Mouse (Mus musculus): ENCODE measurements around the gene Sycn. TPM values are rescaled to one million over a fixed set of nuclear protein-coding genes. Genes with fewer than 3 reads are reported as not detected.

Sycn gene
- polyA plus RNA-seq, 1 experiment from 2014 or later, result not detected

GRCm38 (mm10) chr7:28545048-28545890 lies 4.6 kb downstream of the Sycn start:
- WGBS, result 20% methylated on average over 14 of the region's 14 CpGs
- Histone ChIP-seq H3K27ac (no peak overlapping the region), H3K4me1 (peaks cover 27% of the 10 kb centered on the region), H3K9me3 (no peaks in the 10 kb centered on the region), H3K4me3 (no peak overlapping the region), H3K36me3 (no peaks in the 10 kb centered on the region), H3K27me3 (ENCODE audit: insufficient read depth, poor library complexity, severe bottlenecking) (peaks cover 67% of the 10 kb centered on the region)
- DNase-seq (ENCODE audit: low spot score), result peak; percentile 82

GRCm38 (mm10) chr7:28545891-28546210 lies 5.2 kb downstream of the Sycn start:
- WGBS, result 48% methylated on average over 7 of the region's 7 CpGs
- Histone ChIP-seq H3K4me1 (peaks cover 27% of the 10 kb centered on the region), H3K4me3 (no peak overlapping the region; the same call in 1 of the 2 replicates), H3K9me3 (no peaks in the 10 kb centered on the region), H3K27ac (no peak overlapping the region), H3K27me3 (ENCODE audit: insufficient read depth, poor library complexity, severe bottlenecking) (peaks cover 67% of the 10 kb centered on the region), H3K36me3 (no peaks in the 10 kb centered on the region)
- no peak for DNase-seq (ENCODE audit: low spot score)

GRCm38 (mm10) chr7:28546649-28547048 lies 6.0 kb downstream of the Sycn start:
- H3K27me3 ChIP-seq (ENCODE audit: insufficient read depth, poor library complexity, severe bottlenecking), result peaks cover 67% of the 10 kb centered on the region
- 1% methylated on average over 22 of the region's 22 CpGs for WGBS
- H3K27ac ChIP-seq, result 0 out of 2 replicates have a peak overlapping the region, but pooled peaks have one; percentile 16
- no peaks in the 10 kb centered on the region for H3K9me3 ChIP-seq
- H3K4me1 ChIP-seq, result peaks cover 27% of the 10 kb centered on the region
- no peaks in the 10 kb centered on the region for H3K36me3 ChIP-seq
- no peak for DNase-seq (ENCODE audit: low spot score)
- H3K4me3 ChIP-seq, result peak overlapping the region; percentile 53

- H3K36me3 ChIP-seq, result no peaks in the 10 kb centered on the region
- DNase-seq (ENCODE audit: low spot score), result no peak
- H3K9me3 ChIP-seq, result no peaks in the 10 kb centered on the region
- peaks cover 27% of the 10 kb centered on the region for H3K4me1 ChIP-seq
- 0 out of 2 replicates have a peak within 1 kb of the TSS, but pooled peaks have one; percentile 16 for H3K27ac ChIP-seq
- peaks cover 66% of the 10 kb centered on the region for H3K27me3 ChIP-seq (ENCODE audit: insufficient read depth, poor library complexity, severe bottlenecking)
- H3K4me3 ChIP-seq, result peak within 1 kb of the TSS; percentile 53
- whole genome bisulfite sequencing, result 12% methylated on average over 5 of the region's 5 CpGs
Measured at GRCm38 (mm10) chr7:28547154-28547553, 6.5 kb downstream of the Sycn start, which contains the start of gene Nccrp1. Nccrp1 (minus strand) TSS chr7:28547254.

GRCm38 (mm10) chr7:28547628-28548027 lies 6.9 kb downstream of the Sycn start:
- Histone ChIP-seq H3K4me3 (peak overlapping the region; percentile 53; the same call in 1 of the 2 replicates), H3K9me3 (no peaks in the 10 kb centered on the region), H3K4me1 (peaks cover 27% of the 10 kb centered on the region), H3K27ac (no peak overlapping the region), H3K36me3 (no peaks in the 10 kb centered on the region), H3K27me3 (ENCODE audit: insufficient read depth, poor library complexity, severe bottlenecking) (peaks cover 61% of the 10 kb centered on the region)
- DNase-seq (ENCODE audit: low spot score), result no peak
- WGBS, result 65% methylated on average over 7 of the region's 7 CpGs

GRCm38 (mm10) chr7:28553076-28553475 lies 12.4 kb downstream of the Sycn start:
- WGBS, result 91% methylated on average over 6 of the region's 6 CpGs
- no peak overlapping the region for H3K27ac ChIP-seq
- H3K36me3 ChIP-seq, result 0 out of 2 replicates have a peak, but pooled peaks cover 6% of the 10 kb centered on the region
- H3K4me1 ChIP-seq, result peaks cover 27% of the 10 kb centered on the region
- H3K9me3 ChIP-seq, result peaks cover 4% of the 10 kb centered on the region; the same call in 1 of the 2 replicates
- DNase-seq (ENCODE audit: low spot score), result no peak
- H3K27me3 ChIP-seq (ENCODE audit: insufficient read depth, poor library complexity, severe bottlenecking), result peaks cover 7% of the 10 kb centered on the region
- no peak overlapping the region for H3K4me3 ChIP-seq

GRCm38 (mm10) chr7:28555939-28556535 lies 15.4 kb downstream of the Sycn start:
- no peak for DNase-seq (ENCODE audit: low spot score)
- no peak overlapping the region for H3K4me3 ChIP-seq
- H3K9me3 ChIP-seq, result peaks cover 4% of the 10 kb centered on the region; the same call in 1 of the 2 replicates
- peaks cover 47% of the 10 kb centered on the region for H3K4me1 ChIP-seq
- 13% methylated on average over 5 of the region's 5 CpGs for WGBS
- H3K27me3 ChIP-seq (ENCODE audit: insufficient read depth, poor library complexity, severe bottlenecking), result no peaks in the 10 kb centered on the region
- peaks cover 29% of the 10 kb centered on the region for H3K36me3 ChIP-seq
- 0 out of 2 replicates have a peak overlapping the region, but pooled peaks have one; percentile 17 for H3K27ac ChIP-seq

- H3K27me3 ChIP-seq (ENCODE audit: insufficient read depth, poor library complexity, severe bottlenecking), result no peaks in the 10 kb centered on the region
- no peak overlapping the region for H3K27ac ChIP-seq
- peaks cover 4% of the 10 kb centered on the region; the same call in 1 of the 2 replicates for H3K9me3 ChIP-seq
- H3K4me1 ChIP-seq, result peaks cover 47% of the 10 kb centered on the region
- no peak for DNase-seq (ENCODE audit: low spot score)
- peaks cover 37% of the 10 kb centered on the region for H3K36me3 ChIP-seq
- 65% methylated on average over 5 of the region's 5 CpGs for WGBS
- no peak overlapping the region for H3K4me3 ChIP-seq
Measured at GRCm38 (mm10) chr7:28557069-28557468, 16.4 kb downstream of the Sycn start.

GRCm38 (mm10) chr7:28557708-28558107 lies 17.0 kb downstream of the Sycn start:
- WGBS, result 34% methylated on average over 6 of the region's 6 CpGs
- DNase-seq (ENCODE audit: low spot score), result no peak
- H3K27me3 ChIP-seq (ENCODE audit: insufficient read depth, poor library complexity, severe bottlenecking), result no peaks in the 10 kb centered on the region
- H3K4me3 ChIP-seq, result 0 out of 2 replicates have a peak overlapping the region, but pooled peaks have one; percentile 16
- peaks cover 43% of the 10 kb centered on the region for H3K36me3 ChIP-seq
- H3K27ac ChIP-seq, result no peak overlapping the region
- peaks cover 47% of the 10 kb centered on the region for H3K4me1 ChIP-seq
- peaks cover 4% of the 10 kb centered on the region; the same call in 1 of the 2 replicates for H3K9me3 ChIP-seq

GRCm38 (mm10) chr7:28558486-28558885 lies 17.8 kb downstream of the Sycn start:
- Histone ChIP-seq H3K36me3 (peaks cover 51% of the 10 kb centered on the region), H3K4me1 (peaks cover 47% of the 10 kb centered on the region), H3K4me3 (no peak overlapping the region), H3K27me3 (ENCODE audit: insufficient read depth, poor library complexity, severe bottlenecking) (no peaks in the 10 kb centered on the region), H3K9me3 (no peaks in the 10 kb centered on the region), H3K27ac (no peak overlapping the region)
- no peak for DNase-seq (ENCODE audit: low spot score)
- 59% methylated on average over 4 of the region's 4 CpGs for whole genome bisulfite sequencing

GRCm38 (mm10) chr7:28560856-28561255 lies 20.2 kb downstream of the Sycn start:
- H3K27ac ChIP-seq, result no peak overlapping the region
- peaks cover 74% of the 10 kb centered on the region for H3K36me3 ChIP-seq
- DNase-seq (ENCODE audit: low spot score), result no peak
- no peak overlapping the region for H3K4me3 ChIP-seq
- 95% methylated on average over 10 of the region's 10 CpGs for WGBS
- H3K27me3 ChIP-seq (ENCODE audit: insufficient read depth, poor library complexity, severe bottlenecking), result no peaks in the 10 kb centered on the region
- no peaks in the 10 kb centered on the region for H3K9me3 ChIP-seq
- peaks cover 42% of the 10 kb centered on the region for H3K4me1 ChIP-seq

GRCm38 (mm10) chr7:28561967-28562366 lies 21.3 kb downstream of the Sycn start:
- Histone ChIP-seq H3K4me1 (peaks cover 31% of the 10 kb centered on the region), H3K9me3 (no peaks in the 10 kb centered on the region), H3K27me3 (ENCODE audit: insufficient read depth, poor library complexity, severe bottlenecking) (no peaks in the 10 kb centered on the region), H3K36me3 (peaks cover 84% of the 10 kb centered on the region), H3K27ac (no peak overlapping the region), H3K4me3 (no peak overlapping the region)
- DNase-seq (ENCODE audit: low spot score), result no peak
- 85% methylated on average over 11 of the region's 11 CpGs for WGBS

GRCm38 (mm10) chr7:28562371-28562770 lies 21.7 kb downstream of the Sycn start:
- WGBS, result 89% methylated on average over 13 of the region's 13 CpGs
- Histone ChIP-seq H3K27ac (no peak overlapping the region), H3K36me3 (peaks cover 86% of the 10 kb centered on the region), H3K27me3 (ENCODE audit: insufficient read depth, poor library complexity, severe bottlenecking) (no peaks in the 10 kb centered on the region), H3K4me1 (peaks cover 27% of the 10 kb centered on the region), H3K4me3 (no peak overlapping the region; the same call in 1 of the 2 replicates), H3K9me3 (no peaks in the 10 kb centered on the region)
- DNase-seq (ENCODE audit: low spot score), result no peak

Measured in heart, embryonic 10.5 days (tissue).